Mouse (Mus musculus): ENCODE results near the gene Them7.
A peak's percentile ranks its signal among the peaks of the same experiment; 100 is the strongest.

The Them7 gene

GRCm38 (mm10) chr2:105375705-105376104 is 151.6 kb downstream of the Them7 start:
- no peak for DNase-seq (ENCODE audit: low spot score in 2 of 2)

DNA sequence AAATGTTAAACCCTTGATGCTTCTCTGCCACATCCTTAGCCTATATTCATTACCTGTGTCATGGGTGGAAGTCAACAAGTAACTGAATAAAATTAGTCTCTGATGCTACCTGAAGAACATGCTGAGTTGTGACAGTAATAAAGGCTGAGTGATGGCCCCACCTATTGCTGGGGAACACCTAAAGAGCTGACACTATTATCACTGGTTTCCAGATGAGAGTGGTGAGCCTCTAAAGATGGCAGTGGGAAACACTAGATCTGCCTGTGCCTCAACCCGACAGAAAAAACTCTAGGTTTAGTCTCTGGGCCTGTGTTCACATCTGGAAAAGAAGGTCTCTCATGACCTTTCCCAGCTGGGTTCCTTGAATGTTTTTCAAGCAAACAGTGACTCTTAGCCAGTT is 155.6 kb downstream of the Them7 start:
- DNase-seq (ENCODE audit: low spot score in 2 of 2): no peak

GRCm38 (mm10) chr2:105380757-105381319 is 156.7 kb downstream of the Them7 start:
- DNase-seq (ENCODE audit: low spot score in 2 of 2): no peak

DNA sequence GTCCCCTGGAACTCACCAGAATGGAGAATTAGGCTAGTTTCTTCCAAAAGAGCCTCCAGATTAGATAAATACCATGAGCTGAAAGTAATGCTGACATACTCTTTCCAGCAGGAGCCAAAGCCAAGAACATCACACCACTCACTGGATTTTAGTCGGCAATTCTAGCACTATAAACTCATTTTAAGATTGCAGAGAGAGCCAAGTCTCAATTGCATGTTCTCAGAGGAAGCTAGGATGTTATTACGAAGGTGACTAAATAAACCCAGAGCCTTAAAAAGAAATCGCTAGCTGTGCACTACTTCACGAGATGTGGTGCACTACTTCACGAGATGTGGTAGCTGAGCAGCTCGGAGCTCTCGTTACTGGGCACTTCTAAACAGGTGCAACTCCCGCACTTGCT is 158.9 kb downstream of the Them7 start:
- no peak for DNase-seq (ENCODE audit: low spot score in 2 of 2)

DNA sequence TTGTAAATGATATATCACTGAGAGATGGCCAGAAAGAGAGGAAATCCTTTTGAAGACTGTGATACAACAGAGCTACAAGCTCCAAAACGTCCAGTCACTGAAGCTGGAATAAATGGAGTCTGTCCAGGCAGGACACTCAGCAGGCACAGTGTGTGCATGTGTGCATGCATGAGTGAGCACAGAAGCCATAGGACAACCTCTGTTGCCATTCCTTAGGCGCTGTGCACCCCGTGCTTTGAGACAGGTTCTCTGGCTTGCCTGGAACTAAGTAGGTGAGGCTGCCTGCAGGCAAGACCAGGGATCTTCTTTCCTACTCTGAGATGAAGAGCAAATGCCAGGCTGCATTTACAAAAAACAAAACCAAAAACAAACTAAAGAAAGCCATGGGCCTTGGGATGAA is 160.9 kb downstream of the Them7 start:
- no peak for DNase-seq (ENCODE audit: low spot score in 2 of 2)

DNA sequence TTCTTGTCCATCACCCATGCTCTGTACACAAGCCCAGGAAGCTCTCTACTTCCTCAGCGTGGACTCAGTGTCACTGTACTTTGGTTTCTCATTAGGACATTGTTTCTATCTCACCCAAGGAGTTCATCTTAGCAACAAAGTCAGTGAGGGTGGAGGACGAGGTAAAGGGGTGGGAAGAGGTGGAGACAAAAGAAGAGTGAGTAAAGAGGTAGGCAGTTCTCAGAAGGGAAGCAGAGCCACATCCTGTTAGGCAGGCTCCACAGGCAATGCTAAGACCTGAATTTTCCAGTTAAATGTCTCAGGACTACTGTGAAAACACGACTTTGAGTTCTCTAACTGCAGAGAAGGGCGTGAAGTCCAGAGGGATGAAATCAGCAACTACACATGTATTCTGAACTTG is 162.3 kb downstream of the Them7 start:
- no peak for DNase-seq (ENCODE audit: low spot score in 2 of 2)

- DNase-seq (ENCODE audit: low spot score in 2 of 2): no peak
Observed at GRCm38 (mm10) chr2:105389007-105389890, 165.1 kb downstream of the Them7 start.

GRCm38 (mm10) chr2:105390653-105391413 is 166.7 kb downstream of the Them7 start:
- no peak for DNase-seq (ENCODE audit: low spot score in 2 of 2)

DNA sequence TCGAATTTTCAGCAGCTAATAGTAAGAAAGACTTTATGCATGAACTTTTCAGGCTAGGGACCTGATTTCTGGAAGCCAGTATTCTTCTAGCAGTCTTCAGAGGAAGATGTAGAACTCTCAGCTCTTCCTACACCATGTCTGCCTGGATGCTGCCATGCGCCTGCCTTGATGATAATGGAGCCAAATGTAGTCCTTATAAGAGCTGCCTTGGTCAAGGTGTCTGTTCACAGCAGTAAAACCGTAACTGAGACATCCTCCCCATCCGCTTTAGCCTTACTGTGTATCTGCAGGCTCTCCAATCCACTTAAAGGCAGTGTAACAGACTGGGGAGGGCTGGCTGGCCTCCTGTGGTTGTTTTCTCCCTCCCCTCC is 167.3 kb downstream of the Them7 start:
- no peak for DNase-seq (ENCODE audit: low spot score in 2 of 2)

GRCm38 (mm10) chr2:105392514-105392913 is 168.4 kb downstream of the Them7 start:
- DNase-seq (ENCODE audit: low spot score in 2 of 2): no peak

- DNase-seq (ENCODE audit: low spot score in 2 of 2): no peak
Observed at GRCm38 (mm10) chr2:105394375-105394774, 170.3 kb downstream of the Them7 start.

DNA sequence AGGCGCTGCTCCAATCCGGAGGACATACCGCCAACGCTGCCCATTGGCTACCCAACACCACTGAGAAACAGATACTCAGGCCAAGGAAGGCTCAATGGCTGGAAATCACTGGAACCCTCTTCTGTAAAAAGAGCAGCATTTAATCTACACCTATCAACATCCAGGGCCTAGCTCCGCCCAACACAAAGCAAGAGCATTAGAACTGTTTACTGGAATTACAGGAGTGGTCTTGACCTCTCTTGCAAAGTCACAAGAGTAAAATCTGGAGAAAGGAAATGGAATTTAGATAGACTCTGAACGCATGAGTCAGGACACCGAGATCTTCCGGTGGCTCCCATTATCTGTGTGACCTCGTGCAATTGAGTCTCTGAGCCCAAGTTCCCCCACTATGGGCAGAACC is 171.9 kb downstream of the Them7 start:
- DNase-seq (ENCODE audit: low spot score in 2 of 2): no peak

DNA sequence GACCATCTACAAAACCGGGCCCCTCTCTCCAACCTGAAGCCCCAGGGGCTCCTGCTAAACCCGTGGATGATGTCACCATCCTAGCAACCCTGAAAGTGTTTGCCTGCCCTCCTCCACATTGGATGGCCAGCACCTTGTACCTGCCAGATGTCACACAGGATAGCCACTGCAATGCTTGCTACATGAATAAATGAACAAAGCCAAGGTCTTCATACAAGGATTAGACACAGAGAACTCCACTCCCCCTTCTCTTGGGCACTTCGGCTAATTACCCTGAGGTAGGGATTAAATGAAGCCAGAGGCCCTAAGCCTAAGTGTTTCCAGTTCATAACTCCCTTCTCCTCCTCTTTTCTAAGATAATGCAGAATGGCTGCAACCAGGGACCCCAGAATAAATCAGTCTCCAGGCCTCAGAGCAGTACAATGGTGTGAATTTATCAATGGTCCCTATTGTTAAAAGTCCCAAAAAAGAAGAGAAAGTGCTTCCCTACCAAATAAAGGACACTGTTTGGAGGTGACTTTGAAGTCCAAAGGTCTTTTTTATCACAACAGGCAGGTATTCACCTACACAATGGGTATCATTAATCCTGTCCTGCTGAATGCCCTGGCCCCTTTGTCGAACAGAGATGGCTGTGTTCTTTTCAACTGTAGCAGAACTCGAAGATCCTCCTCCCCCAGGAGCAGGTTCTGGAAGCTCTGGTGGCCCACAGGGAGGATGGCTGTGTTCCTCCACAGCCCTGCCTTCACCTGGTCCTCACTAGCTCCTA is 173.5 kb downstream of the Them7 start:
- no peak for DNase-seq (ENCODE audit: low spot score in 2 of 2)

DNA sequence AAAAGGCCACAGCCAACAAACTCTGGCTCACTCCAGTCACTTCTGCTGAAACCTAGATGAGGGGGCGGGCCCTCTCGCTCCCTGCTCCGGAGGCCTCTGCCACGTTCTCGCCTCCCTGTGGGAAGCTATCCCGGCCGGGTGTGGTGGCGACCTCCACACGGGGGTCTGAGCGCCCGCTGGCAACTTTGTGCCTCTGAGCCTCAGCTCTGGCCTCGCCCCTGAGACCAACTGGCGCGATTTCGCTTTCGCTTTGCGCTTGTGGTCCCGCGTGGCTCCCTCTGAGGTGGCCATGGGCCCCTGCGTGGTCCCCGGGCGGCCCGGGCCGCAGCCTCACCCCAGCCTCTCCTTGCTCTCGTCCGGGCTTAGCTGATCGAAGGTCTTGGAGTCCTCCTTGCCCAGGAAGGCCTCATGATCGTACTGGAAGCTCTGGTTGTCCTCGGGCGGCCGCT is 174.5 kb downstream of the Them7 start:
- peak; percentile 54 to 55 for DNase-seq (ENCODE audit: low spot score in 2 of 2)

- peak; percentile 52 to 53 for DNase-seq (ENCODE audit: low spot score in 2 of 2)
Observed at GRCm38 (mm10) chr2:105399085-105399891, 175.2 kb downstream of the Them7 start, which contains the start of gene Rcn1. Rcn1 (minus strand) TSS chr2:105399319.

GRCm38 (mm10) chr2:105400558-105400957 is 176.4 kb downstream of the Them7 start:
- DNase-seq (ENCODE audit: low spot score in 2 of 2): no peak

GRCm38 (mm10) chr2:105402180-105402579 is 178.1 kb downstream of the Them7 start:
- no peak for DNase-seq (ENCODE audit: low spot score in 2 of 2)

DNA sequence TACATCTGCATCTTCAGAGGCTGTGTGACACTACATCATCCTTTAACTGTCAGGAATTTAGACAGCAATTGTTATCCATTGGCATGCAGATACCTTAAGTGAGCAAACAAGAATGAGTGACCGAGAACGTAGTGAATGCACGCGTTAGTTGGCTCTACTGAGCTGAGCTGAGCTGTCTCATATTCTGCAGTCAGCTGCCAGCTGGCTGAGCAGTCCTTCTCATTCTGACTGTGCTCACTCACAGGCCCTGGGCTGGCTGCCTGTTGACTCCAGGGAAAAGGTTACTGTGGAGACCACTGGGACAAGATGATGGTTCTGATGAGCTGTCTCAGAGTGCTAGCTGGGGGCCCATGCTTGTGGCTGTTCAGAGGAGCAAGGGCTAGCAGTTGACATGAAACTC is 184.4 kb downstream of the Them7 start:
- no peak for DNase-seq (ENCODE audit: low spot score in 2 of 2)

DNA sequence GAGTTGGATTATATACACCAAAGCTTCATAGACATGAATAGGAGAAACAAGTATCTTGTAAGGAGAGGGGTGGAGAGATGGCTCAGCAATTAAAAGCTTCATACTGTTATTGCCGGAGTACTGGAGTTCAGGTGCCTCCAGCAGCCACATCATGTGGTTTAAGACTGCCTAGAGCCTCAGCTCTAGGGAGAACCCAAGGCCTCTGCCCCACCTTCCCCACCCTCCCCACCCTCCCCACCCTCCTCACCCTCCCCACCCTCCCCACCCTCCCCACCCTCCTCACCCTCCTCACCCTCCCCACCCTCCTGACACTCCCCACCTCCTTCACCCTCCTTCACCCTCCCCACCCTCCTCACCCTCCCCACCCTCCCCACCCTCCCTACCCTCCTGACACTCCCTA is 185.1 kb downstream of the Them7 start:
- DNase-seq (ENCODE audit: low spot score in 2 of 2): no peak

GRCm38 (mm10) chr2:105414309-105414708 is 190.2 kb downstream of the Them7 start:
- DNase-seq (ENCODE audit: low spot score in 2 of 2): no peak
